Mouse (Mus musculus) G1E-ER4 (cell line): ENCODE data around the gene Hoxa13. TPM values are rescaled to one million over a fixed set of nuclear protein-coding genes. Genes with fewer than 3 reads are reported as not detected.

Source experiments
- GATA1 ChIP-seq: IDR thresholded peaks from one replicate; pipeline ENCODE4 v1.8.0; 2012; ENCODE audit warnings: low read length, inconsistent platforms
- polyA plus RNA-seq: library from polyadenylated mRNA; stranded (reverse); fragments of >175 nt; gene quantifications from 2 replicates; pipeline ENCODE4 v1.2.3, GENCODE M21; 2012

Hoxa13 gene
- polyA plus RNA-seq, 1 experiment: not detected

- TF ChIP-seq GATA1: no peak
Measured at GRCm38 (mm10) chr6:52235866-52236265, 24.8 kb downstream of the Hoxa13 start.

- no peak for TF ChIP-seq GATA1
Measured at GRCm38 (mm10) chr6:52235267-52235666, 25.4 kb downstream of the Hoxa13 start.

GRCm38 (mm10) chr6:52234428-52235140 lies 26.1 kb downstream of the Hoxa13 start:
- TF ChIP-seq GATA1: no peak

- TF ChIP-seq GATA1: no peak
Measured at GRCm38 (mm10) chr6:52233546-52234427, 26.9 kb downstream of the Hoxa13 start.

GRCm38 (mm10) chr6:52232984-52233545 lies 27.6 kb downstream of the Hoxa13 start:
- TF ChIP-seq GATA1: no peak

- no peak for TF ChIP-seq GATA1
Measured at GRCm38 (mm10) chr6:52232568-52232965, 28.1 kb downstream of the Hoxa13 start.

- no peak for TF ChIP-seq GATA1
Measured at GRCm38 (mm10) chr6:52231885-52232567, 28.7 kb downstream of the Hoxa13 start.

- TF ChIP-seq GATA1: no peak
Measured at GRCm38 (mm10) chr6:52230516-52231165, 30.0 kb downstream of the Hoxa13 start, which contains the start of gene Hoxa9. Gene Hoxa9, minus strand, starts transcription at chr6:52231089.

- TF ChIP-seq GATA1: no peak
Measured at GRCm38 (mm10) chr6:52229558-52230416, 30.9 kb downstream of the Hoxa13 start.

- TF ChIP-seq GATA1: no peak
Measured at GRCm38 (mm10) chr6:52228475-52229465, 31.9 kb downstream of the Hoxa13 start.

GRCm38 (mm10) chr6:52227470-52228222 lies 33.0 kb downstream of the Hoxa13 start:
- TF ChIP-seq GATA1: no peak

GRCm38 (mm10) chr6:52226569-52227257 lies 34.0 kb downstream of the Hoxa13 start:
- no peak for TF ChIP-seq GATA1
